Mouse (Mus musculus): Measurements from ENCODE around the gene Nit1.
A peak's percentile ranks its signal among the peaks of the same experiment; 100 is the strongest.
"Not testable (repeated sequence)": the region's sequence is repeated elsewhere in the genome, so short reads cannot be mapped to it uniquely, and the experiment has no call there.

The Nit1 gene

GRCm38 (mm10) chr1:171349210-171349609 lies 3.8 kb upstream of the Nit1 start:
- no peak for DNase-seq (ENCODE audit: low spot score)

- no peak for DNase-seq (ENCODE audit: low spot score)
These were observed 3.2 kb upstream of the Nit1 start for GRCm38 (mm10) chr1:171348665-171349064.

- no peak for DNase-seq (ENCODE audit: low spot score)
These were observed 627 bp upstream of the Nit1 start for GRCm38 (mm10) chr1:171346095-171346450.

- no peak for DNase-seq (ENCODE audit: low spot score)
These were observed 731 bp downstream of the Nit1 start for GRCm38 (mm10) chr1:171344715-171345114.

- no peak for DNase-seq (ENCODE audit: low spot score)
These were observed 1.3 kb downstream of the Nit1 start for GRCm38 (mm10) chr1:171343922-171344677.

GRCm38 (mm10) chr1:171342262-171343207 lies 2.9 kb downstream of the Nit1 start:
- DNase-seq (ENCODE audit: low spot score), result no peak

- DNase-seq (ENCODE audit: low spot score), result no peak
These were observed 15.3 kb downstream of the Nit1 start for GRCm38 (mm10) chr1:171330216-171330560.

- peak; percentile 32 for DNase-seq (ENCODE audit: low spot score)
These were observed 15.8 kb downstream of the Nit1 start for GRCm38 (mm10) chr1:171329433-171330215.

- peak; percentile 91 for DNase-seq (ENCODE audit: low spot score)
These were observed 16.5 kb downstream of the Nit1 start, which contains the start of gene Dedd for GRCm38 (mm10) chr1:171328839-171329432. Dedd (plus strand) TSS chr1:171329145.

- DNase-seq (ENCODE audit: low spot score), result no peak
These were observed 17.2 kb downstream of the Nit1 start for GRCm38 (mm10) chr1:171328244-171328643.

- DNase-seq (ENCODE audit: low spot score), result not testable (repeated sequence)
These were observed 18.9 kb downstream of the Nit1 start for GRCm38 (mm10) chr1:171326588-171326987.

- no peak for DNase-seq (ENCODE audit: low spot score)
These were observed 19.9 kb downstream of the Nit1 start for GRCm38 (mm10) chr1:171325571-171325970.

GRCm38 (mm10) chr1:171322012-171322411 lies 23.4 kb downstream of the Nit1 start:
- no peak for DNase-seq (ENCODE audit: low spot score)

- DNase-seq (ENCODE audit: low spot score), result peak; percentile 46
These were observed 24.0 kb downstream of the Nit1 start for GRCm38 (mm10) chr1:171321415-171321814.

GRCm38 (mm10) chr1:171320151-171320550 lies 25.3 kb downstream of the Nit1 start:
- DNase-seq (ENCODE audit: low spot score), result no peak

- no peak for DNase-seq (ENCODE audit: low spot score)
These were observed 25.7 kb downstream of the Nit1 start for GRCm38 (mm10) chr1:171319748-171320147.

GRCm38 (mm10) chr1:171309321-171309720 lies 36.1 kb downstream of the Nit1 start:
- no peak for DNase-seq (ENCODE audit: low spot score)

- not testable (repeated sequence) for DNase-seq (ENCODE audit: low spot score)
These were observed 39.3 kb downstream of the Nit1 start for GRCm38 (mm10) chr1:171306157-171306556.

GRCm38 (mm10) chr1:171298226-171298625 lies 47.2 kb downstream of the Nit1 start:
- no peak for DNase-seq (ENCODE audit: low spot score)

- DNase-seq (ENCODE audit: low spot score), result no peak
These were observed 50.4 kb downstream of the Nit1 start for GRCm38 (mm10) chr1:171295063-171295402.

- DNase-seq (ENCODE audit: low spot score), result peak; percentile 82
These were observed 51.0 kb downstream of the Nit1 start, which contains the start of gene Ufc1 for GRCm38 (mm10) chr1:171294298-171295062. Ufc1 (minus strand) TSS chr1:171295024.
